Mouse (Mus musculus): ENCODE measurements around the gene Phb2. TPM values are rescaled to one million over a fixed set of nuclear protein-coding genes. Genes with fewer than 3 reads are reported as not detected.

Phb2 gene
- polyA plus RNA-seq, 1 experiment = 107 TPM

- DNase-seq (ENCODE audit: extremely low spot score in 1 of 2, low spot score in 1 of 2) = no peak
These were observed 32.7 kb downstream of the Phb2 start for GRCm38 (mm10) chr6:124744755-124745321.

- DNase-seq (ENCODE audit: extremely low spot score in 1 of 2, low spot score in 1 of 2) = peak; percentile 85 to 94
These were observed 33.6 kb downstream of the Phb2 start for GRCm38 (mm10) chr6:124745490-124746295.

- DNase-seq (ENCODE audit: extremely low spot score in 1 of 2, low spot score in 1 of 2) = no peak
These were observed 34.1 kb downstream of the Phb2 start for GRCm38 (mm10) chr6:124746296-124746605.

DNA sequence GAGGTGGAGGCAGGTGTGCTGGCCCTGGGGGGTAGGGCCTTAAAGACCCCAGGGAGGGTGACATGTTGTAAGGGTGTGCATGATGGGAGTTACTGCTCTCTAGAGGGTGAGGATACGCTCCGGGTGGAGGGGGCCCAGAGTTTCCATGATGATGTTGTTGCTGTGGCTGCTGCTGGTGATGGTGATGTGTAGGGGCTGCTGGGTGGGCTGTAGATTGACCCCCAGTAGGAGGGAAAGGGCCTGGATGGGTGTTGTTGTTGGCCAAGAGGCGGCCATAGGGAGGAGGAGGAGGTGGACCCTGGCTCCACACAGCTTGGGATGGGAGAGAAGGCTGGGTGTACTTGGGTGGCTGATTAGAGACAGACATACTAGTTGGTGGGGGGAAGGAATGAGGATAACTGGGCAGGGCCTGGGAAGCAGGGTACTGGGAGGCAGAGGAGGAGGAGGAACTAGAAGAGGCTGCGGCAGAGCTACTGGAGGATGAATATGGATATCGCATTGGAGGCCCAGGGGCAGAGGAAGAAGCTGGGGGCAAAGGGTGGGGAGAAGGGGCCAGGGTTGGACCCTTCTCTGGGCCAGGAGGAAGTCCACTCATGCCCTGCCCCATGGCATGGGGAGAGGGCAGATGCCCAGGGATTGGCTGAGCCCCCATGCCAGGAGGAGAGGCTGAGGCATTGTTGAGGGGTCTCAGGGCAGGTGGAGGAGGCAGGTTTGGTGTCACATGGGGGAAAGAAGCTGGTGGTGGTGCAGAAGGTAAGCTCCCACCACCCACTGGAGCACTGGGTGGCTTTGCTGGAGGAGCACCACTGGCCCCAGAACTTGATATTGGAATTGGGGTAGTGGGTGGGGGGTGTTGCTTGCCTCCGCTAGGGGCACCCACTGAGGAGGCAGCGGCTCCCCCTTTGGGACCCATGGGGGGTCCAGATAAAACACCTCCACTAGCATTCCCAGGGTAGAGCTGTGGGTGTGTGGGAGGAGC lies 34.8 kb downstream of the Phb2 start:
- DNase-seq (ENCODE audit: extremely low spot score in 1 of 2, low spot score in 1 of 2) = no peak

- DNase-seq (ENCODE audit: extremely low spot score in 1 of 2, low spot score in 1 of 2) = no peak
These were observed 38.3 kb downstream of the Phb2 start for GRCm38 (mm10) chr6:124750405-124750804.

- DNase-seq (ENCODE audit: extremely low spot score in 1 of 2, low spot score in 1 of 2) = no peak
These were observed 41.7 kb downstream of the Phb2 start for GRCm38 (mm10) chr6:124753861-124754260.

GRCm38 (mm10) chr6:124755306-124755705 lies 43.2 kb downstream of the Phb2 start:
- DNase-seq (ENCODE audit: extremely low spot score in 1 of 2, low spot score in 1 of 2) = no peak

- DNase-seq (ENCODE audit: extremely low spot score in 1 of 2, low spot score in 1 of 2) = peak in 1 of 2 experiments; percentile 54
These were observed 43.9 kb downstream of the Phb2 start, which contains the start of the genes Gm45234 and Atn1 for GRCm38 (mm10) chr6:124755831-124756595. Gene Gm45234, minus strand, starts transcription at chr6:124756021. Gene Atn1, minus strand, starts transcription at chr6:124756524.

GRCm38 (mm10) chr6:124756652-124757350 lies 44.7 kb downstream of the Phb2 start:
- peak in 1 of 2 experiments; percentile 78 for DNase-seq (ENCODE audit: extremely low spot score in 1 of 2, low spot score in 1 of 2)

DNA sequence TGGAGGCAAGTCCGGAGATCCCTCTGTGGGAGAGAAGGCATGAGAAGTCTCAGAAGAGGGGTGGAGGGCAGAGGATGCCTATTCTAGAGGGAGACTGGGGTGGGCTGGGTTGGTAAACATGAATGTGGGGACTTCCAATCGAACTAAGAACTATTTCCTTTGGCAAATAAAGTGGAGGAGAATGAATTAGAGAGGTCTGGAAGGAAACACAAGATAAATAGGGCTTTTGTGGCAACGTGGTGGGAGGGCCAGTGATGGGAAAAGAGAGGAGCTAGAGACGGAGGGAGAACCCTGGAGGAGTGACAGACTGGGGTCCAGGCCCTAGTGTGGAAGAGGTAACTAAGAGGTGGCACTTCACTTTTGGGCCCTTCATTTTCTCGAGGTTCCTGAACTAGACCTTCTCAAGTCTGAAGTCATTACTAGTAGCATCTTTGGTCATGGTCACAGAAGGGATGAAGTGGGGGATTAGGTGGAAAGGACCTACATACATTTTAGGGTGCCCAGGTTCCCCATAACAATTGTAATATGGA lies 45.3 kb downstream of the Phb2 start:
- DNase-seq (ENCODE audit: extremely low spot score in 1 of 2, low spot score in 1 of 2) = no peak

GRCm38 (mm10) chr6:124757909-124758848 lies 46.0 kb downstream of the Phb2 start:
- DNase-seq (ENCODE audit: extremely low spot score in 1 of 2, low spot score in 1 of 2) = peak in 1 of 2 experiments; percentile 70

DNA sequence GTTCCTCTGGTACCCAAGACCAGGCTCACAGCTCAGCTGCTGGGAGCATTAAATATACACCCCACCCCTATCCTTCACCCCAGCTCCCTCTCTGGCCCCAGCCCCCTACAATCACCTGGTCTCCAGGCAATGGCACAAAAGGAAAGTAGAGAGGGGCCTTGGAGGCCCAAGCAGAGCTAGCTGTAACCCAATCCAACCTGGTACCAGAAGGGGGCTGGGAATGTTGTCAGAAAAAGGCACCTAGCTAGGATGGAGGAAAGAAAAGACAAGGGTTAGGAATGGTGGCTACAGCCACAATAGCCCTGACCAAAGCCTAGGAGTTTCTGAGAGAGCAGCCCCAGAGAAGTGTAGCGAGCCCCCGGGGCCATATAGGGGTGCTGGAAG lies 46.7 kb downstream of the Phb2 start:
- DNase-seq (ENCODE audit: extremely low spot score in 1 of 2, low spot score in 1 of 2) = no peak

- peak; percentile 73 to 91 for DNase-seq (ENCODE audit: extremely low spot score in 1 of 2, low spot score in 1 of 2)
These were observed 47.1 kb downstream of the Phb2 start for GRCm38 (mm10) chr6:124759259-124759658.

DNA sequence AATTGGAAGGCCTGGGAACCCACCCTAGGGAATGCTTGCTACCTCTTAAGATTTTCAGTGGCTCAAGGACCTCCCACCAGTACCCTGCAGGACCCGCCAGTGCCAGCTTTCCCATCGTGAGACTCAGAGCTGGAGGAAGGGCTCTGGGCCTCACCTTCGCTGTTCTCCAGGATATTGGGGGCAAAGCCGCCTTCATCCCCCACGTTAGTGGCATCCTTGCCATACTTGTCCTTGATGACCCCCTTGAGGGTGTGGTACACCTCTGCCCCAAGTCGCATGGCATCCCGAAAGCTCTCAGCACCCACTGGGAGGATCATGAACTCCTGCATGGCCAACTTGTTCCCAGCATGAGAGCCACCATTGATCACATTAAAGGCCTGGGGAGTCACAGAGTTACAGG lies 53.8 kb downstream of the Phb2 start:
- DNase-seq (ENCODE audit: extremely low spot score in 1 of 2, low spot score in 1 of 2) = no peak
